Mouse (Mus musculus) urinary bladder, postnatal 10 days (tissue): ENCODE results near the gene Art3.
"Not testable (repeated sequence)": the region's sequence is repeated elsewhere in the genome, so short reads cannot be mapped to it uniquely, and the experiment has no call there.

ENCODE experiments used
- DNase-seq: peaks from one replicate; pipeline ENCODE4 v3.0.0; 2022; ENCODE audit warnings: low spot score

Art3 gene

DNA sequence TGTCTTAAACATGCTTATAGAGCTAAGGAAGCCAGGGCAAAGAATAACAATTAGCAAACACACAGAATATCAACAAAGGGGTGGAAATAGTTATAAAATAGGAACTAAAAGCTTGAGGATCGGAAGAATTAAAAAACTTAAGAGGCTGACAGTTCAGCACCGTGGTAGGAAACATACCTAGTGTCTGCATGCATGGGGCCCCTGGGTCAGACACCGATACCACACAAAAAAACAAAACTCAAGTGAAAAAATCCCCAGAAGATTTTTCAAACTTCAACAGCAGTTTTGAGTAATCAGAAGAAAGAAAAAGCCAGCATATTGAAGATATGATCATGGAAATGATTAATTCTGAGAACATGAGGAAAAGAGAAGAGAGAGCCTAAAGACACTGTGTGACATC is 5.1 kb downstream of the Art3 start:
- DNase-seq: no peak

- no peak for DNase-seq
Measured at GRCm38 (mm10) chr5:92340606-92341005, 9.0 kb downstream of the Art3 start.

DNA sequence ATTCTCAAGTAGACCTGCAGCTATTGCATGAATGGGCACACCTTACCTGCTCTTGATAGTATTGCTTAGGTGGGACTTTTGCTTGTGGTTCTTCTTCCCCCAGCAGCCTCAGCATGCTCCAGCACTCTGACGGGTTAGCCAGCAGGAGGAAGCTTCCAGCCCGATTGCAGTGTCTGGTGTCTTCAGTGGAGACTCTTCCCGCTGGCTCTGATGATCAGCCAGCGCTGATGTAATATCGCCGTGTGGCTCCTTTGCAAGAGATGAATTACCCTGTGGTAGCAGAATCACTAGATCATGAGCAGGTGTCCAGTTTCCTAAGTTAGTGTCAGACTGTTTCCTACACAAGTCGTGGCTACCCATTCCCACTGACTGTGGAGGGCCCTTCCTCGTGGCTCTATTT is 13.4 kb downstream of the Art3 start:
- no peak for DNase-seq

GRCm38 (mm10) chr5:92348794-92349413 is 17.3 kb downstream of the Art3 start, which contains the start of gene Cxcl10:
Gene Cxcl10 (minus strand): TSS chr5:92348889.
- no peak for DNase-seq

DNA sequence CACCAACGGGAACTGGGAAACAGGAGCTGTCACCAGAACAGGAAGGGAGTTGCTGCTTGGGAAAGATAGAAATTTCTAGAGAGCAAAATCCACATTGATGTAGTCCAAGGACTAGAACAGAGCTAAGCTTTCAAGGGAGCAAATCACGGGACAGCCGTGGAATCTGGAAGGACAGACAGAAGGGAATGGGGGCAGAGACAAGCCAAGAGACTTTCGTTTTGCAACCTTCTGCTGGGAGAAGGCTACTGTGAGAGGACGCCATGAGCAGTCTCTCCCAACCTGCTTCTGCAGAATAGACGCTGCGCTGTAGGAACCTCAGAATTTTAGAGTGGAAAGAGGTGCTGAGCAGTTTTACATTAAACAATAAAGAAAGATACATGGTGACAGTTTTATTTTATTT is 18.1 kb downstream of the Art3 start:
- DNase-seq: no peak

GRCm38 (mm10) chr5:92352716-92353115 is 21.1 kb downstream of the Art3 start:
- DNase-seq: not testable (repeated sequence)

DNA sequence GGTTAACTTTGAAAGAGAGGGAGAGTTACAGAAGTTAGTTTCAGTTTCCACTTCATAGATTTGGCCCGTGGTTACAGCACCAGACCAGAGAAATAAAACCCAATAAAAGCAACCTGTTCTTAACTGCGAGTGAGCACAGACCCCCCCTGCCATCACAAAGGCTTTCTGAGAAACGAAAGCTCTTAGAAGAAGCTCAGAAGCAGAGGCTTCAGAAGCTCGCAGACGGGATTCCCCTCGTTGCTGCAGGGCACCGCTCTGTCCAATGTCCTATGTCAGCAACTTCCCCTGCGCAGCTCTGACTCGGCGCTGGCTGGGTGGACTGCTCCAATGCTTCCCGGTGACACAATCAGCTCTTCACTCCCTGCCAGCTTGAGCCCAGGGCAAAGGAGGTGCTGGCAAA is 21.9 kb downstream of the Art3 start:
- DNase-seq: no peak

DNA sequence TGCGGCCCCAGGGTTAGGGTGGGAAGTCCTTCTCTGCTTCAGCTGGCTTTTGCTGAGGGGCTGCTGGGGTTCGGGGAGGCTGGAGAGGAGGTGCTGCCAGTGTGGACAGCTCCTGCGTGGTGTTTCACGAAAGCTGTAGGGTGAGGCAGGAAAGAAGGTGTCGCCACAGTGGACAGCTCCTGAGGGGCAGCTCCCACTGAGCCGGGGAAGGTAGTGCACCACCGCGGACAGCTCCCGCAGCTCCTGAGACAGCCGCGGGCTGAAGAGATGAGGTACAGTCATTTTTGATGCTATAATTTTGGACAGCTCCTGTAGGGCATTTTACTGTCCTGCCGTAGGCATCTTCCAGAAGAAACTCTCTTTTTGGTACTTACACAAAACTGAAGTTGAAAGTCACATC is 26.4 kb downstream of the Art3 start:
- DNase-seq: no peak

DNA sequence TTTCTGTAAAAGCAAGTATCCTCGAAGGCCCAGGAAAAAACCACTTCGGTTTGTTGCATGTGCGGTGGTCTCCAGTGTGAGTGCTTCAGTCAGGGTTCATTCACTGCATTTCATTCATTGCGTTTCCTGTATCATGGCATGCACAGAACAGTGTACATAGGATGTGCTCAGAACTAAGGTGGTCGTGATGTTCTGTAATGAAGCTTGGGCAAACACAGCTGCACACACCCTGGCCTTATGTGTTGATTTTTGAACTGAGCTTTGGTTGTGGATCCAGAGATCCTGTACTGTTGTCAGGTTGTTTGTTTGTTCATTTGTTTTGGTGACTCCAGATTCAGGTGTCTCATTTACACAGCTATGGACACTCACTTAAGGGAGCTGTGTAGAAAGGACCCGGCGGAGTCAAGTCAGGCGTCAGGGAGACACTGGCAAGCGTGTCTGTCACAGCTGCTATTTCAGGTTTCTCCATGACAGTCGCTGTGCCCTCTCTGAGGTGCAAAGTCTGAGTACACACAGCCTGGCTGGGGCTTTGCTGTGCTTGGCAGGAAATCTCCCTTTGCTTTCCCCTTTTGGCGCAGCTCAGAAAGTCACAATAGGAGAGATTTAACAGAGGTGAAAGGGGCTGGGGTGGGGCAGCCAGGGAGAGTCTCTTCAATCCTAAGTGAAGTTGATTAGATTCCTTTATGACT is 27.3 kb downstream of the Art3 start:
- no peak for DNase-seq

- no peak for DNase-seq
Measured at GRCm38 (mm10) chr5:92363179-92363578, 31.6 kb downstream of the Art3 start.

DNA sequence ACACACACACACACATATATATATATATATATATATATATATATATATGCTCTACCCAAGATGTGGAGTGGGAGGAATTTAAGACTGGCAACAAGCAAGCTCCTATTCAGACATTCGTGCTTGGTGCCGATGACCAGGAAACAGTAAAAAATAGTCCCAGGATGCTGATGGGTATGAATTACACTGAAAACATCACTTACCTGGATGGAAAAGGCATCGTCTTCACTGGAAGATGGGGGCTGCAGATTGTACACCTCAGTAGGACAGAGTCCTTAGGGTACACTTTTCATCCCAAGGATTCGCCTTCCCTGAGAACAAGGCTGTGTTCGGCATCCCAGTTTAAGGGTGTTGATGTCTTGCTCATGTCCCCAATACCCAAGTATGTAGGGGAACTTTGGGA is 32.4 kb downstream of the Art3 start:
- no peak for DNase-seq

GRCm38 (mm10) chr5:92365146-92365705 is 33.6 kb downstream of the Art3 start:
- no peak for DNase-seq

DNA sequence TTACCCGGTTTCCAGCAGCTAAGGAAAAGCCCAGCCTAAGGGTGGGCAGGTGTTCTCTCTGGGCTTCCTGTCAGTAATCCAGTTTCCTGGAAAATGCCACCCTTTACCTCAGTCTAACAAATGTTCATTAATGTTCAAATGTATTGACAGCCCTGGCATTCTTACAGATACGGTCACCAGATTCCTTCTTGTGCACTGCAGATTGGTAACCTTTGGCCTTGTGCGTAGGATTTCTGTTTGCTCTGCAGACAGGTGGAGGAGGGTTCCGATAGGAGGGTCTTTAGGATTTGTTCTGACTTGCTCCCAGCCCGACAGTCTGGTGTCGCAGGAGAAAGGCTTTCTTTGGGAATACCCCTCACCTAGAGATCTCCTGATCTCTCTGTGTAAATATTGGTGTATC is 34.9 kb downstream of the Art3 start:
- no peak for DNase-seq

- DNase-seq: no peak
Measured at GRCm38 (mm10) chr5:92368392-92368791, 36.8 kb downstream of the Art3 start.

- DNase-seq: no peak
Measured at GRCm38 (mm10) chr5:92369151-92369994, 37.7 kb downstream of the Art3 start.

DNA sequence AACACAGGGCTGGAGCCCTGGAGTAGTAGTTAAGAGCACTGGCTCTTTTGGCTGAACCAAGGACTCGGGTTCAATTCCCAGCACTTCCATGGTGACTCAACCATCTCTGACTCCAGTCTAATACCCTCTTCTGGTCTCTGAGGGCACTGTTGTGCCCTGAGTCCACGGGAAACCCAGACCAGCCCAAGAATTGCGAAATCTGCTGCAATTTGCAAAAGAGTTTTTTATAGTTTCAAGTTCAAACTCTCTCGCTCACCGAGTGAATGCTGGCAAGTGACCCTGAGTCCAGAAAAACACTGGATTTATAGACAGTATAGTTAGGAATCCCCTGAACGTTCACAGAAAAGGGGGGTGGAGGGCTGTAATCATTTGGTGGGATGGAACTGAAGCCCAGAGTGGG is 38.8 kb downstream of the Art3 start:
- no peak for DNase-seq

- DNase-seq: no peak
Measured at GRCm38 (mm10) chr5:92370891-92371290, 39.3 kb downstream of the Art3 start.

DNA sequence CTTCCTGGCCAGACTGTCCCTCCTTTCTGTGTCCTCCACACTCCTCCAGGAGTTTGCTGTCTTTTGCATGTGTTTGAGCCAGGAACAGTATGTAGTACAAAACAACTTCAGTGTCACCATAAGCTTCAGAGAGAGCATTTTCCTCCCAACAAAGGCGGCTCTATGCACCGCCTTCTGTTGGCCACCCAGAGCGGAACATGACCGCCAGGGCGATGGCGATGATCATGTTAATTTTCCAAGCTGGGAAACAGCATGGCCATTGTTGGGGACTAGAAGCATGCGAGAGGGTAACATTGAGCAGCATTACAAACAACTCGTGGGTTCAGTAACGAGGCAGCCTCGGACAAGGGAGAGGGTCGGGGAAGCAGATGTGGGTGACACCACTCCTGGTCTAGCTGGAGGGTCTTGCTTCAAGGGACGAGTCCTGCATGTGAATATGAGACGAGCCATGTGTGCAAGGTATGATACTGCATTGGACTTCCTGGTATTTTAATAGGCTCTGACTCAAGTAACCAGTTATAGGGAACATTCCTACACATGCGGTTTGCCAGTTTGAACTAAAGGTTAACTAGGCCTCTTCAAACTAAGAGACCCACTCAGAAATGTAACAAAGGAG is 39.8 kb downstream of the Art3 start:
- DNase-seq: no peak

DNA sequence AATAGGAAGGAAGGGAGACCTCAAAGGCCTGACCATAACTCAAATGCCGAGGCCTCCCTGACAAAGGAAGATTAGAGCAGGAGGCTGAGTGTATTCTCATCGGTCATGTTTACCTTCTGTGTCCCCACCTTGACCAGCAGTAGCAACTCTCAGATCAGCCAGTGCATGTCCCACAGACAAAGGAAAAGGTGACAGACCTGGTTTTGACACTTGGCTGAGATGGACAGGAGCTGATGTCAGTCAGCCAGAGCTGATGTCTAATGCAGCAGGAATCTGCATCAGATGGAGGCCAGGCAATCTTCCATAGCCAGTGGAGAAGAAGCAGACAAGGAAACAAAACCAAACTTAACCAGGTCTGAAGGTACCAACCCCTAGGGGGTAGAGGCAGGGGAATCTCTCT is 41.0 kb downstream of the Art3 start:
- no peak for DNase-seq

GRCm38 (mm10) chr5:92374721-92375142 is 43.1 kb downstream of the Art3 start:
- DNase-seq: no peak

DNA sequence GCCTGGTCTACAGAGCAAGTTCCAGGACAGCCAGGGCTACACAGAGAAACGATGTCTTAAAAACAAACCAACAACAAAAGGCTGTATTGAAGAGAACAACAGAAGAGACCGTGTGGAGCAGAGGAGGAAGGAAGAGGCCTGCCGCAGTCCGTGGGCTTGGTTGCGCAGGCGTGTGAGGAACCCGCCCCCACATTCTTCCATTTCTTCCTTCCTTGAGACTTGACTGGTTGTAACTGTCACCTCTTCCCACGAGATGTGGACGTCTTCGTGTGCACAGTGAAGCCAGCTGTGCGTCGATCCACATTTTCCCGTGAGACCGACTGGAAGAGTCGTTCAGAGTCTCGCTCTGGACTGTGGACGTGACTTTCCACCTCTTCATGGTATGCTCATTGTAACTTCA is 43.7 kb downstream of the Art3 start:
- no peak for DNase-seq

DNA sequence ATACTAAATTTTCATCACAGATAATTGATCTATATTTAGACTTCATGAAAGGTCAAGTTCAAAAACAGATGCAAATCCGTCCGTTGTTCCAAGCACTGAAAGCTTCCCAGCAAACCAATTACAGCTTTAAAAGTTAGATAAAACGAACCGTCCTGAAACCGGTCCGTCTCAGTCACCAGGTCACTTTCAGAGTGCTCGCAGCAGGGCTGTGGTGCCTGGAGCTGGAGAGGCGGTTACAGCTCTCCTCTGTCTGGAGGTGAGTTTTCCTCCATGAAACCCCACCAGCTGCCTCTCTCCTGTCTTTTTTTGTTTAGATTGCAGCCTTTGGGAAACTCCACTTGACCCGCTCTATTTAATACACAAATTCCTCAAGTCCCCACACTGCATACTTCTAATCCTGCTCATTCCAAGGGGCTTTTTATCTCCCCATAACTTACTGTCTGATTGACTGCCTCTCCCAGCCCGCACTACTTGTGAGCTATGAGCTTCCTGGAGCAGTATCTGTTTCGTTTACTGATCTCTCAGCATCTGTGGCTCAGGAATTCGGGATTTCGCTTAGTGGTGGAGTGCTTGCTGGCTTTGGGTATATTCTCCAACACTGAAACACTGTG is 45.3 kb downstream of the Art3 start:
- no peak for DNase-seq
